Mouse (Mus musculus) E14TG2a.4 (cell line): ENCODE measurements around the gene Tmigd1.

Experiments used
- CTCF ChIP-seq: conservative IDR thresholded peaks from 2 replicates; pipeline ENCODE4 v1.5.1; 2014; ENCODE audit warnings: low read length
- NANOG ChIP-seq: IDR thresholded peaks from 2 replicates; pipeline ENCODE4 v1.6.1; 2014; ENCODE audit warnings: borderline replicate concordance, low read length, mixed read lengths
- POU5F1 ChIP-seq: IDR thresholded peaks from 2 replicates; pipeline ENCODE4 v1.6.1; 2014; ENCODE audit warnings: low read length, borderline replicate concordance

DNA sequence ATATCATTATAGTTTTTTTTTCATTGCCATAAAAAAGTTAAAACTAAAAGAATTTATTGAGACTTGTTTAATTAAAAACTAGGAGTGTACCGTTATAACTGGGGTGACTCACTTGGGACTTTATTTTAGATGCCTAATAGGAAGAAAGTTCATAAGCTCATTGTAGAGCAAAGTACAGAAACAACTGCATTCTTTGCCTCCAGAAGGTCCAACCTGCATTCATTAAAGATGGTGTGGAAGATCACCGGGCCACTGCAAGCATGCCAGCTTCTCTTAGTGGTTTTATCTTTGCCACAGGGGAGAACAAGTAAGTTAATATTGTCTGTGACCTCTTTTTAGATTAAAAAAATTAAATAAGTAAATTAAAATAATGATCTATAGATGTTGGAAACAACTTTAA, 2.4 kb downstream of the Tmigd1 start:
- TF ChIP-seq CTCF (no peak), NANOG (no peak), POU5F1 (no peak)
